Mouse (Mus musculus): ENCODE data around the gene Acp5. TPM values are rescaled to one million over a fixed set of nuclear protein-coding genes. Genes with fewer than 3 reads are reported as not detected.

Gene Acp5
- polyA plus RNA-seq, 1 experiment from 2014 or later, result 228 TPM

DNA sequence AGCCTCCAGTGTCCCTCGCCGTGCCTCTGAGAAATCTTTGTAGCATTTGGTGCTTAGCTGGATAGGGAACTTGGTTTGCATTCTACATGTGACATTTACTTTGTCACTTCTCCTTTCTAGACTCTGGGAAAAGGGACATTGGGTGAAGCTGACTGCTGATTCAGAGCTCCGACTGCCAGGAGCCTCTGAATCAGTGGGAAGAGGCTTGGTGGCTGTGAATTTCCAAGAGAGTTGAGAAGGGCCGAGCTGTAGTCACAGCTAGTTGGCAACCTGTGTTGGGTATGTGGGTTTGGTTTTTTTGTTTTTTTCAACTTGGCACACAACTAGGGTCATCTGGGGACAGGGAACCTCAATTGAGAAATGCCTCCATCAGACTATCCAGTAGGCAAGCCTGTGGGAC is 16.0 kb downstream of the Acp5 start:
- Histone ChIP-seq H3K4me2 (ENCODE audit: low read depth, low read length) (no peak overlapping the region), H3K27me3 (ENCODE audit: control insufficient read depth, insufficient read depth, low read depth, low read length) (no peaks in the 10 kb centered on the region), H3K4me1 (ENCODE audit: control insufficient read depth, low read depth, low read length) (peaks cover 66% of the 10 kb centered on the region), H3K9ac (ENCODE audit: low read depth, low read length) (no peak overlapping the region), H3K4me3 (ENCODE audit: low read depth, low read length) (no peak overlapping the region), H3K9me3 (replicated peaks; ENCODE audit: control insufficient read depth, low read length) (no peaks in the 10 kb centered on the region), H3K27ac (ENCODE audit: low read length) (peak overlapping the region; percentile 49), H3K36me3 (ENCODE audit: control insufficient read depth, insufficient read depth) (no peaks in the 10 kb centered on the region)
- WGBS (ENCODE audit: insufficient replicate concordance), result 77% methylated on average over 4 of the region's 4 CpGs
- ATAC-seq (ENCODE audit: low read depth), result no peak

DNA sequence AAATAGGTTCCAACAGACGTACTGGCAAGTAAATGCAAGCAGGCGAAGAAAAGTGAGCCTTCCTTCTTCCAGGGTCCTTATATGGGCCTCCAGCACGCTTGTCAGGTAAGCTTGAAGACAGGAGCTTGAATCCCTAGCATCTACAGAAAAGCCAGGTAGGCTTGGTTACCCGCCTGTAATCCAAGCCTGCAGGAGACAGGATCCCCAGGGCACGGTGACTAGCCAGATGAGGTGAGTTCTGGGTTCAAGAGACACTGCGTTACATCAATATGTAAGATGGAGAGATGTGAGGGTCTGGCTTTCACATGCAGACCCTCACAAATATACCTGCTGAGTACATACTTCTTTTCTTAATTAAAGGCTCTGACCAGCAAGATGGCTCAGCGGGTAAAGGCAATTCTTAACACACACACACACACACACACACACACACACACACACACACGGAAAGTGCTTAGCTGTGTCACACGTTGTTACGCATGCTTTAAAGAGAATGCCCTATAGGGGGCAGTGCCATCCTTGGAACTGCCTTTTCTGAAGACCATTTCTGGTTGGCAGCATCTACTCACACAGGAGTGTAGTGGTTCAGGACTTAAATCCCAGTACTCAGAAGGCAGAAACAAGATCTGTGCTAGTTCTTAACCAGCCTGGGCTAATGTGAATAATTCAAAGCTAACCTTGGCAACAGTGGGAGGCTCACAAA is 17.6 kb downstream of the Acp5 start:
- Histone ChIP-seq H3K9me3 (replicated peaks; ENCODE audit: control insufficient read depth, low read length) (no peaks in the 10 kb centered on the region), H3K27ac (ENCODE audit: low read length) (peak overlapping the region; percentile 70), H3K27me3 (ENCODE audit: control insufficient read depth, insufficient read depth, low read depth, low read length) (no peaks in the 10 kb centered on the region), H3K4me1 (ENCODE audit: control insufficient read depth, low read depth, low read length) (peaks cover 52% of the 10 kb centered on the region), H3K36me3 (ENCODE audit: control insufficient read depth, insufficient read depth) (peaks cover 7% of the 10 kb centered on the region), H3K4me3 (ENCODE audit: low read depth, low read length) (peak overlapping the region; percentile 92), H3K4me2 (ENCODE audit: low read depth, low read length) (peak overlapping the region; percentile 91), H3K9ac (ENCODE audit: low read depth, low read length) (peak overlapping the region; percentile 55)
- 30% methylated on average over 10 of the region's 10 CpGs for WGBS (ENCODE audit: insufficient replicate concordance)
- no peak for ATAC-seq (ENCODE audit: low read depth)

DNA sequence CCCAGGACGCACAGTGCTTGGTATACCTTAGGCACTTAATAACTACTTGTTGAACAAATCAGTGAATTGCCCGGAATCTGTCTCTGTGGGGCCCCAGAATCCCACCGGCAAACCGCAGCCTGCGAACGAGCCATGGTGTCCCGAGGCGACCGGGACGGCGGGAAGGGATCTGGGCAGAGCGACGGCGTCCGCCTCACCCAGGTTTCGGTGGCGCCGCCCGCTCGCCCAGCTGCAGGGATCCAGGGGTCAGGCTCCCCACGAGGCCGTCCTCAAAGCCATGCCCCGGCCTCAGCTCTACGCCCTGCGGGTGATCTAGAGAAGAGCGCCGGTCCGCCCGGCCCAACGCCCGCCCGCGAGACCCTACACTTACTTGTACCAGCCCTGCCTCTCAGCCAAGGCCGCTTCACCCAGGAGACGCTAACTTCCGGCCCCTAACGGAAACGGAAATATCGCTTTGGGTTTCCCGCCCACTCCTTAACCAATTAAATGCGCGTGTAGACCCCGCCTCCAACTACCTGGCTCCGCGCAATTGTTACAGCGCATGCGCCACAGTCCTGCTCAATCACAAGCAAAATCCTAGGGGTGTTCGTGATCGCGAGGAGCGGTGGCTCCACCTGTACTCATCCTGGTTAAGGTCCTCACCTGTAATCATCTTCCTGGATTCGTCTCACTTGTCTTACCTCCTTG is 18.6 kb downstream of the Acp5 start, which contains the start of gene Elof1:
TSS of gene Elof1 (minus strand) at position 433 of the 687 bp plus-strand sequence.
- no peaks in the 10 kb centered on the region for H3K9me3 ChIP-seq (replicated peaks; ENCODE audit: control insufficient read depth, low read length)
- under 1% methylated on average over 48 of the region's 52 CpGs for WGBS (ENCODE audit: insufficient replicate concordance)
- ATAC-seq (ENCODE audit: low read depth), result peak; percentile 91
- peak within 1 kb of the TSS; percentile 90 for H3K9ac ChIP-seq (ENCODE audit: low read depth, low read length)
- peak within 1 kb of the TSS; percentile 80 for H3K27ac ChIP-seq (ENCODE audit: low read length)
- H3K4me3 ChIP-seq (ENCODE audit: low read depth, low read length), result peak within 1 kb of the TSS; percentile 92
- peak within 1 kb of the TSS; percentile 91 for H3K4me2 ChIP-seq (ENCODE audit: low read depth, low read length)
- peaks cover 41% of the 10 kb centered on the region for H3K4me1 ChIP-seq (ENCODE audit: control insufficient read depth, low read depth, low read length)
- H3K36me3 ChIP-seq (ENCODE audit: control insufficient read depth, insufficient read depth), result peaks cover 16% of the 10 kb centered on the region
- no peaks in the 10 kb centered on the region for H3K27me3 ChIP-seq (ENCODE audit: control insufficient read depth, insufficient read depth, low read depth, low read length)

- Histone ChIP-seq H3K4me1 (ENCODE audit: control insufficient read depth, low read depth, low read length) (peaks cover 35% of the 10 kb centered on the region), H3K36me3 (ENCODE audit: control insufficient read depth, insufficient read depth) (peaks cover 16% of the 10 kb centered on the region), H3K27me3 (ENCODE audit: control insufficient read depth, insufficient read depth, low read depth, low read length) (no peaks in the 10 kb centered on the region), H3K9ac (ENCODE audit: low read depth, low read length) (peak overlapping the region; percentile 90), H3K4me2 (ENCODE audit: low read depth, low read length) (peak overlapping the region; percentile 91), H3K27ac (ENCODE audit: low read length) (peak overlapping the region; percentile 80), H3K9me3 (replicated peaks; ENCODE audit: control insufficient read depth, low read length) (no peaks in the 10 kb centered on the region), H3K4me3 (ENCODE audit: low read depth, low read length) (peak overlapping the region; percentile 92)
- no peak for ATAC-seq (ENCODE audit: low read depth)
- WGBS (ENCODE audit: insufficient replicate concordance), result 25% methylated on average over 15 of the region's 15 CpGs
Observed at GRCm38 (mm10) chr9:22116086-22116485, 19.4 kb downstream of the Acp5 start.

DNA sequence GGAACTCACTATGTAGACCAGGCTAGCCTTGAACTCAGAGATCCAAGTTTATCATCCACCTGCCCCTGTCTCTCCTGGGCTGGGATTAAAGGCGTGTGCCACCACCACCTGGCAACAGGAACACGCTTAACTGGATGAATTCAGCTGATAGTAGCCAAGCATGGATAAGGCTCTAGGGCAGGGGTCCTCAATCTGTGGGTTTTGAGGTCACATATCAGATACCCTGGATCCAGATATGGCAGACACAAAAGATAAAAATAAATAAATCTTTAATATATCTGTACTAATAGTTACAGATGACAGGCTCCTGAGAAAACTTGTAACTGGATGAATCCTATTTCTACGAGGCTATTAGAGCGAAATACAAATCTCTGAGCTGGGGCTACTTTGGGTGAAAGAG is 19.9 kb downstream of the Acp5 start:
- H3K27ac ChIP-seq (ENCODE audit: low read length), result peak overlapping the region; percentile 42; the same call in 1 of the 2 replicates
- H3K36me3 ChIP-seq (ENCODE audit: control insufficient read depth, insufficient read depth), result peaks cover 16% of the 10 kb centered on the region
- H3K9ac ChIP-seq (ENCODE audit: low read depth, low read length), result peak overlapping the region; percentile 90; the same call in 1 of the 2 replicates
- no peaks in the 10 kb centered on the region for H3K9me3 ChIP-seq (replicated peaks; ENCODE audit: control insufficient read depth, low read length)
- no peak for ATAC-seq (ENCODE audit: low read depth)
- H3K4me1 ChIP-seq (ENCODE audit: control insufficient read depth, low read depth, low read length), result peaks cover 30% of the 10 kb centered on the region
- peak overlapping the region; percentile 91 for H3K4me2 ChIP-seq (ENCODE audit: low read depth, low read length)
- H3K27me3 ChIP-seq (ENCODE audit: control insufficient read depth, insufficient read depth, low read depth, low read length), result no peaks in the 10 kb centered on the region
- WGBS (ENCODE audit: insufficient replicate concordance), result 79% methylated on average over 4 of the region's 4 CpGs
- peak overlapping the region; percentile 92 for H3K4me3 ChIP-seq (ENCODE audit: low read depth, low read length)

- no peak for ATAC-seq (ENCODE audit: low read depth)
Observed at GRCm38 (mm10) chr9:22108194-22108593, 27.3 kb downstream of the Acp5 start.

GRCm38 (mm10) chr9:22099922-22100321 is 35.6 kb downstream of the Acp5 start:
- no peak overlapping the region for H3K27ac ChIP-seq (ENCODE audit: low read length)
- WGBS (ENCODE audit: insufficient replicate concordance), result 3% methylated on average over 18 of the region's 18 CpGs
- no peak overlapping the region for H3K4me2 ChIP-seq (ENCODE audit: low read depth, low read length)
- no peak overlapping the region for H3K9ac ChIP-seq (ENCODE audit: low read depth, low read length)
- ATAC-seq (ENCODE audit: low read depth), result no peak
- H3K27me3 ChIP-seq (ENCODE audit: control insufficient read depth, insufficient read depth, low read depth, low read length), result peaks cover 32% of the 10 kb centered on the region
- H3K9me3 ChIP-seq (replicated peaks; ENCODE audit: control insufficient read depth, low read length), result no peaks in the 10 kb centered on the region
- H3K4me1 ChIP-seq (ENCODE audit: control insufficient read depth, low read depth, low read length), result peaks cover 3% of the 10 kb centered on the region; the same call in 1 of the 2 replicates
- H3K4me3 ChIP-seq (ENCODE audit: low read depth, low read length), result no peak overlapping the region
- H3K36me3 ChIP-seq (ENCODE audit: control insufficient read depth, insufficient read depth), result no peaks in the 10 kb centered on the region

More at GRCm38 (mm10) chr9:22108194-22108593, 27.3 kb downstream of the Acp5 start:
- H3K9me3 ChIP-seq (replicated peaks; ENCODE audit: control insufficient read depth, low read length), result no peaks in the 10 kb centered on the region
- WGBS (ENCODE audit: insufficient replicate concordance), result 78% methylated on average over 9 of the region's 9 CpGs
- no peak overlapping the region for H3K4me2 ChIP-seq (ENCODE audit: low read depth, low read length)
- peaks cover 14% of the 10 kb centered on the region for H3K36me3 ChIP-seq (ENCODE audit: control insufficient read depth, insufficient read depth)
- H3K27ac ChIP-seq (ENCODE audit: low read length), result no peak overlapping the region
- H3K4me3 ChIP-seq (ENCODE audit: low read depth, low read length), result no peak overlapping the region
- no peaks in the 10 kb centered on the region for H3K27me3 ChIP-seq (ENCODE audit: control insufficient read depth, insufficient read depth, low read depth, low read length)
- H3K9ac ChIP-seq (ENCODE audit: low read depth, low read length), result no peak overlapping the region
- H3K4me1 ChIP-seq (ENCODE audit: control insufficient read depth, low read depth, low read length), result no peaks in the 10 kb centered on the region

DNA sequence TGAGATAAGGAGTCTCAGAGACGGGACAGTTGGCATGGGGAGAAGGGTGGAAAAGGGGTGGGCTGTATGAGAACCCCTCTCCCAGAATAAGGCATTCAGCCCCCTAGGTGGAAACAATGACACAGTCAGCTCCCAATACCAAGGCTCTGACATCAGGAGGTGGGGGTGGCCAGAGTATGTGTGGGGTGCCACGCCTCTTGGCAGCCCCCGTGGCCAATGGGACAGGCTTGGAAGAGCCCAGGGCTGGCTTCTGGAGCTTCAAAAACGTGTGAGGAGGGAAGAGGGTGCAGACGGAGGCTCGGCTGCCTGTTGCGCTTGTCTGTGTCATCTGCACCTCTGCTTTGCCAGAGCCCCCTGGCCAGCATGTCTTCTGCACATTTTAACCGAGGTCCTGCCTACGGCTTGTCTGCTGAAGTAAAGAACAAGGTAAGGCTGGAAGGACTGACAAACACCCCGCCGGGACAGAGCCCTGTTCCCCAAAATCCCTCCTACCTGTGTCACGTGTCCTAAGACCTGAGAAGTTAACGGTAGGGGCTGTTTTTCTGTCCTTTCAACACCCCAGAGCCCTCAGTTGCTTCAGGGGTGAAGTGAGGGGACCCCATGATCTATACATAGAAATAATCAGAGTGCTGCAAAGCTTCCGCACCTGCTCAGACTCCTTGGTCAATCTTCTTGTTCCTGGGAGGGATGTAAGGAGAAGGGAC is 36.4 kb downstream of the Acp5 start, which contains the start of gene Cnn1:
TSS of gene Cnn1 (plus strand) at position 224 of the 704 bp plus-strand sequence.
- 6% methylated on average over 14 of the region's 14 CpGs for WGBS (ENCODE audit: insufficient replicate concordance)
- no peak within 1 kb of the TSS for H3K27ac ChIP-seq (ENCODE audit: low read length)
- no peak within 1 kb of the TSS for H3K4me2 ChIP-seq (ENCODE audit: low read depth, low read length)
- H3K36me3 ChIP-seq (ENCODE audit: control insufficient read depth, insufficient read depth), result no peaks in the 10 kb centered on the region
- ATAC-seq (ENCODE audit: low read depth), result no peak
- no peak within 1 kb of the TSS for H3K9ac ChIP-seq (ENCODE audit: low read depth, low read length)
- H3K4me3 ChIP-seq (ENCODE audit: low read depth, low read length), result no peak within 1 kb of the TSS
- no peaks in the 10 kb centered on the region for H3K9me3 ChIP-seq (replicated peaks; ENCODE audit: control insufficient read depth, low read length)
- peaks cover 3% of the 10 kb centered on the region; the same call in 1 of the 2 replicates for H3K4me1 ChIP-seq (ENCODE audit: control insufficient read depth, low read depth, low read length)
- H3K27me3 ChIP-seq (ENCODE audit: control insufficient read depth, insufficient read depth, low read depth, low read length), result peaks cover 33% of the 10 kb centered on the region
